Mouse (Mus musculus) testis, adult 2 months (tissue): ENCODE measurements around the gene Syne1. TPM values are rescaled to one million over a fixed set of nuclear protein-coding genes. Genes with fewer than 3 reads are reported as not detected.

Source experiments
- H3K27ac ChIP-seq: fragments of 200-500 bp; 2 replicates; pipeline ENCODE4 v1.5.1; 2012; ENCODE audit warnings: low read depth, low read length; ENCODE audit not compliant: control insufficient read depth, insufficient read depth
- H3K27me3 ChIP-seq: fragments of 200-500 bp; 2 replicates; pipeline ENCODE4 v1.6.1; 2012; ENCODE audit warnings: mild to moderate bottlenecking, low read length, moderate library complexity; ENCODE audit not compliant: control insufficient read depth, insufficient read depth
- H3K36me3 ChIP-seq: fragments of 200-500 bp; 2 replicates; pipeline ENCODE4 v1.6.1; 2012; ENCODE audit warnings: mild to moderate bottlenecking, low read length; ENCODE audit not compliant: control insufficient read depth, insufficient read depth
- H3K4me1 ChIP-seq: fragments of 200-500 bp; 2 replicates; pipeline ENCODE4 v1.6.1; 2012; ENCODE audit warnings: low read length; ENCODE audit not compliant: control insufficient read depth, insufficient read depth
- H3K4me3 ChIP-seq: fragments of 200-500 bp; 2 replicates; pipeline ENCODE4 v1.5.1; 2012; ENCODE audit warnings: low read depth, mild to moderate bottlenecking, low read length, moderate library complexity, mixed read lengths; ENCODE audit not compliant: control insufficient read depth
- CTCF ChIP-seq: fragments of 200-500 bp; IDR thresholded peaks from 2 replicates; pipeline ENCODE4 v1.5.1; 2012; ENCODE audit warnings: low read depth, mild to moderate bottlenecking, inconsistent platforms, low read length, moderate library complexity; ENCODE audit not compliant: control insufficient read depth, insufficient read depth, insufficient replicate concordance
- POLR2A ChIP-seq: fragments of 200-500 bp; IDR thresholded peaks from 2 replicates; pipeline ENCODE4 v1.6.1; 2012; ENCODE audit warnings: low read depth, mild to moderate bottlenecking, inconsistent platforms, low read length, moderate library complexity; ENCODE audit not compliant: control insufficient read depth
- polyA plus RNA-seq: library from polyadenylated mRNA; depleted of rRNA; stranded (reverse); fragments of >200 nt; gene quantifications from 2 replicates; pipeline ENCODE4 v1.2.3, GENCODE M21; 2012

The Syne1 gene
- polyA plus RNA-seq, 1 experiment, result 2.4 TPM

DNA sequence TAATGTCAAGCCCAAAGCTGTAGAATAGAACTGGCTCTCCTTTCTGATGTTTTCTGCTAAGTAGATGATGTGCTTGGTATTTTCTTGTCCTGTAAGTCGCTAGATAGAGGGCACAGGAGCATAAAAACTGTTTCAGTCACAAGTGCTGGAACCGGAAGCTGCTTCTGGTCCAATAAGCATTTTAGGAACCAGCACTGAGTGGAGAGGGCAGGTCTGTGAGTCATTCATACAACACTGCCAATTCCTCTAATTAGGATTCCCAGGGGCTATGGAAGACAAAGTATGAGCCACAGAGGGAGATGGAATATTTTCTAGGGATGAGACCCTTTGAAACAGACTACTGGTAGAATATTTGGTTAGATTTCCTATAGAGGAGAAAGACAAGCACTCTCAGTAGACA, 53.4 kb downstream of the Syne1 start:
- Histone ChIP-seq H3K4me1 (no peaks in the 10 kb centered on the region), H3K4me3 (no peak overlapping the region), H3K36me3 (no peaks in the 10 kb centered on the region), H3K27ac (no peak overlapping the region), H3K27me3 (no peaks in the 10 kb centered on the region)
- TF ChIP-seq POLR2A, result no peak
- TF ChIP-seq CTCF, result no peak

DNA sequence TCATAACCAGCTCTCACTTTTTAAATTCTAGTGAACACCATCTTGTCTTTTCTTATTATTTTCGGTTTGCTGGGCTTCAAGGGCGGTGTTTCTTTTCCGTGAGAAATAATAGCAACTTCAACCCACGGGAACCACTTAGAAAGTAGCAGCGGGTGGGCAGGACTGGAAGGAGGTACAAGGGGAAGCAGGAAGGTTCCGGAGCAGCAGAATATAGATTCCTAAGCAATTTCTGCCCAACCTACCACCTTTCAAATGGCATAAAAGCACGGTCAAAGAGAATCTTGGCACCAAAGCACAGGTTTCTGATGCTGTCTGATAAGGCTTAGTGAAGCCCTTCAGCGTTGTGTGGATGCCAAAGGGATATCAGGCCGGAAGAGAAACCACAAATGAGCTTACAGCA, 60.2 kb downstream of the Syne1 start:
- H3K27ac ChIP-seq, result no peak overlapping the region
- no peak overlapping the region for H3K4me3 ChIP-seq
- H3K36me3 ChIP-seq, result no peaks in the 10 kb centered on the region
- no peaks in the 10 kb centered on the region for H3K4me1 ChIP-seq
- TF ChIP-seq POLR2A (no peak), CTCF (no peak)
- H3K27me3 ChIP-seq, result no peaks in the 10 kb centered on the region

DNA sequence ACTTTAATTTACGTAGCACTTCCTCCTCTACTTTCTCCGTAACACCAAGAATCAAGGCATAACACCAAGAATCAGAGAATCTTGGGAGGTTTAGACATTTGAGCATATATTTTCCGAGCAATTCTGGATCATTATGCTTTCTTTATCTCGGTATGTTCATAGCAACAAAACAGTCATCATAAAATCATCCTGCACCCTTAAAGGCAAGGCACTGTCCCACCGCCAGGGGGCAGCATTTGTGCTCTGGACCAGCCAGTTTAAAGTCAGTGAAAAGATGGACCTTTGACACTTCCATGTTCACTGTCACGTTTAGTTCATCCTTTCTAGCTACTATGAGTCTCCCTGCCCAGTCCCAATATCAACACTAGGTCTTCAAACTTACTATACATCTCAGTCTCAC, 61.3 kb downstream of the Syne1 start:
- no peaks in the 10 kb centered on the region for H3K4me1 ChIP-seq
- H3K36me3 ChIP-seq, result no peaks in the 10 kb centered on the region
- TF ChIP-seq CTCF, result peak; percentile 84; the same call in 1 of the 2 replicates
- no peak for TF ChIP-seq POLR2A
- H3K27ac ChIP-seq, result no peak overlapping the region
- no peaks in the 10 kb centered on the region for H3K27me3 ChIP-seq
- no peak overlapping the region for H3K4me3 ChIP-seq

DNA sequence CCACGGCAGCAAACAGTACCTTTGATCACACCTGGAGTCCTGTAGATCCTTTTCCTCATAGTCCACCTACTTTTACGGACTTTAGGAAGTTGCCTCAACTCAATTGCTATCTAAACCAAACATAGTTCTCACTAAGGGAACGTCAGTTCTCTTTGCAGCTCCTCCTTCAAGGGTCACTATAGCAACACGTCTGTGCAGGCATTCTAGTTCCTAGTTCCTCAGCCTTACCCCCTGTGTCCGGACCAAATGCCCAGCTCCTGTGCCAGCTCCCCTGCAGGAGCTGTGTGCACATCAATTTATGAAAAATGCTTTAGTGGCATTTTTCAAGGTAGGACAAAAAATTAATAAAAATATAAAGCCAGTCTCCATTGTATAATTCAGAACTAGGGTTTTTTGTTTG, 63.2 kb downstream of the Syne1 start:
- Histone ChIP-seq H3K36me3 (no peaks in the 10 kb centered on the region), H3K4me3 (no peak overlapping the region), H3K27me3 (no peaks in the 10 kb centered on the region), H3K4me1 (no peaks in the 10 kb centered on the region), H3K27ac (no peak overlapping the region)
- TF ChIP-seq CTCF (no peak), POLR2A (no peak)

DNA sequence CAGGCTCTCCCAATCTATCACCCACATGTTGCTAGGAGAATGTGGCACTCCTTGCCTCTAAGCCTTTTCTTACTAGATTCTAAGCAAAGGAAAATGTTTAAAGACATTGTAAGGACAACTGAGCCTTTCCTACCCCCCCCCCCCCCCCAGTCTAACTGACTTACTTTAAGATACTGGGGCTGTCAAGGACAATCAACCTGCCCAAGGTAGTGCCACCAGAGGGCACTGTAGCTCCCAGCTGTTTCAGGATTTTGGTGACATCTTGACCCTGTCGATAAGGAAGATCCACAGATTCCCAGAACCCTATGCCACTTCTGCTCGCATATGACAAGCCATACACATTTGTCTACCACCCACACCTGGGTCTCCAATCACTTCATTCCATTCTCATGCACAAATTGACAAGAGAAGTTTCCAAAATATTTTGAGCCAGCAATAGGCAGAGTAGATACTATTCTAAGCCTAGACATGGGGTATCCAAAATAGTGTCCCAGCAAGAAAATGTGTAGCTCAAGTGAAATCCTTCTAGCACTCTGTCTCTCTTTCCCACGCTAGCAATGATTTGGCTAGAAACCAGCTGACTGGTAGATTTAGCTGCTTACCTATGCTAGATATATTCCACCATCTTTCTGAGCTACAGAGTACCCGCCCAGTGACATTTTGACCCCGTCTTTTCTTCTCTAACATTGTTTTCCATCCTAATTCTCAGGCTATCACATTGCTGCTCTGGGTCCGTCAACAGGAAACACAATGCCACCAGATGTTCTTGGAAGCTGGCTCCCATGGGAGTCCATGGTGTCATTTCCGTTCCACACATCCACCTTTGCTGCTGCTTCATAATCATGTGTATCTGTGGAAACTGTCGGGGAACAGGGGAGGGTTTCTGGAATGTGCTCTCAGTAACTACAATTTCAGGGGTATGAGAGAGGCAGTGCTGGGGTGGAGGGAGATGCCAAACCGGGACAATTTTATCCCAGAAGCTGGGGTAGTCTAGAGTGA, 70.4 kb downstream of the Syne1 start:
- TF ChIP-seq CTCF, result no peak
- no peak for TF ChIP-seq POLR2A
- no peaks in the 10 kb centered on the region for H3K27me3 ChIP-seq
- H3K4me3 ChIP-seq, result no peak overlapping the region
- H3K36me3 ChIP-seq, result no peaks in the 10 kb centered on the region
- H3K27ac ChIP-seq, result no peak overlapping the region
- H3K4me1 ChIP-seq, result no peaks in the 10 kb centered on the region

DNA sequence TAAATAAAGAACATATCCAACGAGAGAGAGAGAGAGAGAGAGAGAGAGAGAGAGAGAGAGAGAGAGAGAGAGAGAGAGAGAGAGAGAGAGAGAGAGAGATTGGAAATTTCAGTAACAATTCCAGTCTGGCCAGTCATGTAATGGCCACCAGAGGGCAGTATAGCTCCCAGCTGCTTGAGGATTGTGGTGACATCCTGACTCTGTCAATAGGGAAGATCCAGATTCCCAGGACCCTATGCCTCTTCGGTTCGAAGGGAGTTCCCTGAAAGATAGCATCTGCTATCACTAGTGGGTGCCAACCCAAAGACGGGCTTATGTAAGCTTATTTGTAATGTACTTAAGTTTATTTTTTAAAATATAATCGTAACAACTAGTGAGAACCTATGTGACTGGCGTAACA, 71.2 kb downstream of the Syne1 start:
- TF ChIP-seq CTCF, result peak; percentile 45; the same call in 1 of the 2 replicates
- TF ChIP-seq POLR2A, result no peak

DNA sequence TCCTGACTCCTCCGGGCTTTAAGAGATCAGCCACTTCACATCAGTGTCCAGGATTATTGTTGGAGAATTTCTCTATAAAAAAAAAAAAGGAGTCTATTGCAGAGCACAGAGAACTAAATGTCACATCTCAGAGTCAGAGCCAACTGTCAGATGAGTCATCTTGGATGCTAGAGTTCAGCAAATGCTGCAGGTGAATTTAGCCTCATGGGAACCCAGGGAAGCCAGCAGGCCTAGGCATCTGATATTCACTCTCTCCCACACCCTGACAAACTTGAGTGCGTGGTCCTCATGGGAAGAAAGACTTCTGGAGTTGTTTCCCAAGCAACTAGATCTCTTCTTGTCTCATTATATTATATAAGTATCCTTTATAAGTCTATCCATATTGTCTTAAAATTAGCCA, 82.6 kb downstream of the Syne1 start:
- Histone ChIP-seq H3K4me3 (no peak overlapping the region), H3K4me1 (no peaks in the 10 kb centered on the region), H3K27ac (no peak overlapping the region), H3K27me3 (no peaks in the 10 kb centered on the region), H3K36me3 (no peaks in the 10 kb centered on the region)
- TF ChIP-seq CTCF (no peak), POLR2A (no peak)

More for the DNA sequence above, 71.2 kb downstream of the Syne1 start:
- Histone ChIP-seq H3K27ac (no peak overlapping the region), H3K4me1 (no peaks in the 10 kb centered on the region), H3K27me3 (no peaks in the 10 kb centered on the region), H3K4me3 (no peak overlapping the region), H3K36me3 (no peaks in the 10 kb centered on the region)
